Mouse (Mus musculus) liver, embryonic 16.5 days (tissue): ENCODE results near the gene Sh3tc1. TPM values are rescaled to one million over a fixed set of nuclear protein-coding genes. Genes with fewer than 3 reads are reported as not detected.
A peak's percentile ranks its signal among the peaks of the same experiment; 100 is the strongest.

Experiments
- ATAC-seq: fragments of 200-750 bp; cut with Nextera tagmentation; 2 replicates; pipeline ENCODE4 v1.8.0; 2017; ENCODE audit warnings: low read depth, mild to moderate bottlenecking, moderate number of reproducible peaks, moderate library complexity
- H3K27ac ChIP-seq: fragments of 300-500 bp; sonication (generic); 2 replicates; pipeline ENCODE4 v1.5.1; 2014; ENCODE audit warnings: mild to moderate bottlenecking, low read length
- H3K27me3 ChIP-seq: fragments of 300-500 bp; sonication (generic); 2 replicates; pipeline ENCODE4 v1.6.1; 2014; ENCODE audit warnings: low read depth, low read length, mixed read lengths; ENCODE audit not compliant: control insufficient read depth, insufficient read depth
- H3K36me3 ChIP-seq: fragments of 300-500 bp; sonication (generic); 2 replicates; pipeline ENCODE4 v1.6.1; 2014; ENCODE audit warnings: mild to moderate bottlenecking; ENCODE audit not compliant: control insufficient read depth, insufficient read depth
- H3K4me1 ChIP-seq: fragments of 300-500 bp; sonication (generic); 2 replicates; pipeline ENCODE4 v1.6.1; 2014; ENCODE audit warnings: low read depth, low read length, mixed read lengths; ENCODE audit not compliant: control insufficient read depth
- H3K4me2 ChIP-seq: fragments of 300-500 bp; sonication (generic); 2 replicates; pipeline ENCODE4 v1.6.1; 2014; ENCODE audit warnings: low read depth, low read length, mixed read lengths
- H3K4me3 ChIP-seq: fragments of 300-500 bp; sonication (generic); 2 replicates; pipeline ENCODE4 v1.5.1; 2014; ENCODE audit warnings: low read depth, mild to moderate bottlenecking, low read length
- H3K9ac ChIP-seq: fragments of 300-500 bp; sonication (generic); 2 replicates; pipeline ENCODE4 v1.6.1; 2014; ENCODE audit warnings: low read depth, low read length
- H3K9me3 ChIP-seq: fragments of 300-500 bp; sonication (generic); replicated peaks from 2 replicates; pipeline ENCODE4 v1.6.1; 2016; ENCODE audit warnings: low read length; ENCODE audit not compliant: control insufficient read depth
- WGBS: fragments of 180-500 bp; shearing (Covaris S2); extraction: QIAGEN DNeasy Blood & Tissue Kit; methylation state at CpG from one replicate; pipeline ENCODE4 v1.1.7; 2014; ENCODE audit not compliant: insufficient replicate concordance; 5-methylcytosine and 5-hydroxymethylcytosine counted together
- polyA plus RNA-seq: library from polyadenylated mRNA; unstranded; fragments of >200 nt; fragmentation: Nextera tagmentation; extraction: Ambion mirVana; gene quantifications from 2 replicates; pipeline ENCODE4 v1.2.1, GENCODE M21; 2015

The Sh3tc1 gene
- polyA plus RNA-seq, 1 experiment from 2014 or later: 3.2 TPM

GRCm38 (mm10) chr5:35722654-35723053, 17.1 kb downstream of the Sh3tc1 start:
- Histone ChIP-seq H3K4me3 (no peak overlapping the region), H3K27ac (peak overlapping the region; percentile 17; the same call in 1 of the 2 replicates), H3K4me2 (no peak overlapping the region), H3K4me1 (no peaks in the 10 kb centered on the region), H3K9me3 (no peaks in the 10 kb centered on the region), H3K9ac (no peak overlapping the region), H3K27me3 (no peaks in the 10 kb centered on the region), H3K36me3 (no peaks in the 10 kb centered on the region)
- 16% methylated on average over 2 of the region's 2 CpGs for WGBS
- ATAC-seq: peak; percentile 64

GRCm38 (mm10) chr5:35721933-35722332, 17.9 kb downstream of the Sh3tc1 start:
- Histone ChIP-seq H3K4me3 (no peak overlapping the region), H3K9me3 (no peaks in the 10 kb centered on the region), H3K4me2 (no peak overlapping the region), H3K27me3 (no peaks in the 10 kb centered on the region), H3K27ac (no peak overlapping the region), H3K9ac (no peak overlapping the region), H3K4me1 (no peaks in the 10 kb centered on the region), H3K36me3 (no peaks in the 10 kb centered on the region)
- no peak for ATAC-seq
- WGBS: 67% methylated on average over 2 of the region's 2 CpGs

GRCm38 (mm10) chr5:35719880-35720279, 19.9 kb downstream of the Sh3tc1 start:
- Histone ChIP-seq H3K36me3 (no peaks in the 10 kb centered on the region), H3K4me3 (no peak overlapping the region), H3K9ac (no peak overlapping the region), H3K9me3 (no peaks in the 10 kb centered on the region), H3K27me3 (no peaks in the 10 kb centered on the region), H3K4me2 (no peak overlapping the region), H3K27ac (no peak overlapping the region), H3K4me1 (no peaks in the 10 kb centered on the region)
- no peak for ATAC-seq
- 62% methylated on average over 1 of the region's 1 CpGs for WGBS

- no peaks in the 10 kb centered on the region for H3K36me3 ChIP-seq
- no peak overlapping the region for H3K4me3 ChIP-seq
- H3K9ac ChIP-seq: no peak overlapping the region
- no peaks in the 10 kb centered on the region for H3K4me1 ChIP-seq
- H3K4me2 ChIP-seq: no peak overlapping the region
- H3K9me3 ChIP-seq: no peaks in the 10 kb centered on the region
- no peak for ATAC-seq
- no peak overlapping the region for H3K27ac ChIP-seq
- no peaks in the 10 kb centered on the region for H3K27me3 ChIP-seq
These were observed 20.4 kb downstream of the Sh3tc1 start for GRCm38 (mm10) chr5:35719343-35719742.

GRCm38 (mm10) chr5:35718817-35719216, 21.0 kb downstream of the Sh3tc1 start:
- Histone ChIP-seq H3K4me1 (no peaks in the 10 kb centered on the region), H3K4me2 (no peak overlapping the region), H3K9me3 (no peaks in the 10 kb centered on the region), H3K4me3 (no peak overlapping the region), H3K9ac (no peak overlapping the region), H3K27me3 (no peaks in the 10 kb centered on the region), H3K36me3 (no peaks in the 10 kb centered on the region), H3K27ac (no peak overlapping the region)
- 71% methylated on average over 11 of the region's 11 CpGs for WGBS
- ATAC-seq: no peak

- Histone ChIP-seq H3K27me3 (no peaks in the 10 kb centered on the region), H3K4me3 (no peak overlapping the region)
These were observed 21.8 kb downstream of the Sh3tc1 start for GRCm38 (mm10) chr5:35717946-35718345.

GRCm38 (mm10) chr5:35717455-35717854, 22.3 kb downstream of the Sh3tc1 start:
- H3K4me3 ChIP-seq: no peak overlapping the region
- ATAC-seq: no peak
- 48% methylated on average over 5 of the region's 5 CpGs for WGBS
- no peaks in the 10 kb centered on the region for H3K9me3 ChIP-seq
- no peak overlapping the region for H3K4me2 ChIP-seq
- no peaks in the 10 kb centered on the region for H3K4me1 ChIP-seq
- no peaks in the 10 kb centered on the region for H3K36me3 ChIP-seq
- H3K27me3 ChIP-seq: no peaks in the 10 kb centered on the region
- H3K9ac ChIP-seq: no peak overlapping the region
- no peak overlapping the region for H3K27ac ChIP-seq

More at GRCm38 (mm10) chr5:35717946-35718345, 21.8 kb downstream of the Sh3tc1 start:
- Histone ChIP-seq H3K9ac (no peak overlapping the region), H3K4me1 (no peaks in the 10 kb centered on the region), H3K4me2 (no peak overlapping the region), H3K36me3 (no peaks in the 10 kb centered on the region), H3K9me3 (no peaks in the 10 kb centered on the region), H3K27ac (no peak overlapping the region)
- ATAC-seq: no peak
- WGBS: 46% methylated on average over 4 of the region's 4 CpGs

- Histone ChIP-seq H3K9me3 (no peaks in the 10 kb centered on the region), H3K4me3 (no peak overlapping the region), H3K4me2 (no peak overlapping the region), H3K27ac (no peak overlapping the region), H3K36me3 (no peaks in the 10 kb centered on the region), H3K27me3 (no peaks in the 10 kb centered on the region), H3K4me1 (no peaks in the 10 kb centered on the region), H3K9ac (no peak overlapping the region)
- WGBS: 48% methylated on average over 13 of the region's 13 CpGs
- peak; percentile 39; the same call in 1 of the 2 replicates for ATAC-seq
These were observed 26.0 kb downstream of the Sh3tc1 start for GRCm38 (mm10) chr5:35713649-35714354.

- no peak overlapping the region for H3K4me3 ChIP-seq
- 58% methylated on average over 5 of the region's 5 CpGs for WGBS
- H3K9ac ChIP-seq: no peak overlapping the region
- H3K9me3 ChIP-seq: no peaks in the 10 kb centered on the region
- ATAC-seq: no peak
- H3K27me3 ChIP-seq: no peaks in the 10 kb centered on the region
- H3K4me2 ChIP-seq: no peak overlapping the region
- H3K36me3 ChIP-seq: no peaks in the 10 kb centered on the region
- H3K27ac ChIP-seq: no peak overlapping the region
- no peaks in the 10 kb centered on the region for H3K4me1 ChIP-seq
These were observed 27.3 kb downstream of the Sh3tc1 start for GRCm38 (mm10) chr5:35712517-35712916.
